Mouse (Mus musculus): ENCODE data around the gene Eme1. TPM values are rescaled to one million over a fixed set of nuclear protein-coding genes. Genes with fewer than 3 reads are reported as not detected.
"Not testable (repeated sequence)": the region's sequence is repeated elsewhere in the genome, so short reads cannot be mapped to it uniquely, and the experiment has no call there.

The Eme1 gene
- total RNA-seq (2015) (4.9 and 6.7 TPM in 2 replicates), total RNA-seq (2017) (20.2 and 28.4 TPM in 2 replicates)

GRCm38 (mm10) chr11:94653663-94654436 lies at the start of gene Eme1, which contains the start of gene Mrpl27:
Gene Eme1, minus strand, starts transcription at chr11:94653964.
Gene Mrpl27, plus strand, starts transcription at chr11:94653767.
- ATAC-seq (ENCODE audit: poor library complexity, severe bottlenecking): peak; percentile 98

DNA sequence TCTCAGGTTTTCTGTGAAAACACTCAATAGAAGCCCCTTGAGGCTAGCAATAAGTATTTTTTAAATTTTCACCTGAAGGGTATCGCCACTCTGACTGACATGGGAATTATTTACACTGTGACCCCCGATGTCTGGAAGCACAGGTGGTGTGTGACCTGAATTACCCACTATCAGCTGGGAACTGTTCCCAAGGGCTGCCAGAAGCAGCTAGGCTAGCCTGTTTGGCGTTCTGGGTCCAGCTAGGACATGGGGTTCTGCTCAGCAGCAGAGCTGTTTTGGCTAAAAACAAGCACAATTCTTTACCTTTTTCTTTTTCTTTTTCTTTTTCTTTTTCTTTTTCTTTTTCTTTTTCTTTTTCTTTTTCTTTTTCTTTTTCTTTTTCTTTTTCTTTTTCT lies 48.4 kb upstream of the Eme1 start:
- ATAC-seq (ENCODE audit: poor library complexity, severe bottlenecking): no peak

DNA sequence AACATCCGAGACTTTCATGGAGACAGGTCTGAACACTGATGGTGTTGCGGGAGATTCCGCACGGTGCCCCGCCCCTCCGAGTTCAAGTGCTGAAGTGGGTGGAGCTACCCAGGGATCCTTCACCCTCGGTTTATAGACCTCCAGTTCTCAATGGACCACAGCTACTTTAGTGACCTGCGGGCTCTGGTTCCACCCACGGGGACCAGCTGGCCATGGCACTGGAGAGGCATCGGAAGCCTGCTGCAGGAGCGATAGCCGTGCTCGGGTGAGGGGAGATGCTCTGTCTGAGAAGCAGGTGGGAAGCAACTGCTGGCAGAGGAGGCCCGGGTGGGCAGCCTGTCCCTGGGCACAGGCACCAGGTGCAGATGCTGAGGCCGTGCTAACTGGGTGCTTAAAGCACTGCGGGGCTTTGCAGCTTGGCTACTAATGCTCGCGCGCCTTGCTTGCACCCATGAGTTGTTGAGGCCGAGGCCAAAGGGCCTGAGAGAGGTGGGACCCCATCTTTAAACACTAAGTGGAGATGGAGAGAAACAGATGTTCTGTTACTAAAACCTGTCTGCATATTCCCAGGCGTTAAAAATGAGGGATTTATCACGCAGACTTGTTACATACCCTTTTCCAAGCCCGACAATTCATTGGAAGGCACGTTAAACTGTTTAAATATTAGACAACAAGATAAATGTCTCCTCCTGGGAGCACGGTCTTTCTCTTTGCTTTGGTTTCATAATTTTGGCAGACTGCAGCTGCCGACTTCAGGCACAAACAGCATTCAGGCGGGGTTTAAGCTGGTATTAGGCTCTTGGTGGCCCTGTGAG lies 47.8 kb upstream of the Eme1 start:
- ATAC-seq (ENCODE audit: poor library complexity, severe bottlenecking): no peak

- no peak for ATAC-seq (ENCODE audit: poor library complexity, severe bottlenecking)
Observed at GRCm38 (mm10) chr11:94699399-94699798, 45.6 kb upstream of the Eme1 start.

- ATAC-seq (ENCODE audit: poor library complexity, severe bottlenecking): 0 out of 2 replicates have a peak, but pooled peaks have one; percentile 18
Observed at GRCm38 (mm10) chr11:94697703-94698464, 44.1 kb upstream of the Eme1 start.

DNA sequence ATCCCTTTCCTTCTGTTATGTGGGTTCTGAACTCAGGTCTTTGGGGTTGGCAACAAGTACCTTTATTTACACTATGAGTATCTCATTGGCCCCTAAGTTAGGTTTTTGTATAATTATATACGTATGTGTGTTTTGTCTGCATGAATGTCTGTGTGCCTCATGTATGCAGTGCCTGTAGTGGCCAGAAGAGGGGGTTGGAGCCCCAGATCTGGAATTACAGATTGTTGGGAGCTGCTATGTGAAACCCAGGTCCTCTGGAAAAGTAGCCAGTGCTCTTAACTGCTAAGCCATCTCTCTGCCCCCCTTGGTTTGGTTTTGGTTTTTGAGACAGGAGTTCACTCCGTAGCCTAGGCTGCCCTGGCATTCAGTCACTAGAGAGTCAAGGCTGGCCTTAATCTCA lies 43.4 kb upstream of the Eme1 start:
- no peak for ATAC-seq (ENCODE audit: poor library complexity, severe bottlenecking)

DNA sequence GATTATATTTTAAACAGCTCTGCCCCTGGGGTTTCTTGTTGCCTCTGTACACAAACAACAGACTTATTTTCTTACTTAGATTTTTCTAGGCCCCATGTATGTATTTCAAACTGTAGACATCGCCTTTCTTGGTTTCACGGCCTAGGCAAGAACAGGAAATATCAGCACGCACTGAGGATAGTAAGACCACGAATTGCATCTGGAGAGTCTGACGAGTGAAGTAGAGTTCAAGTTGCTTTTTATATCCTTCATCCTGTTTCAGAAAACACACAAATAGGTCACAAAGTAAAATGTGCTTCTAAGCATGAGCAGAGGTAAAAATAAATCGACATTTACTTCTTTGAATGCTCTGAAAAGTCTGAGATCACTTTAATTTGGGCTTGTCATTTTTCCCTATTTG lies 41.7 kb upstream of the Eme1 start:
- ATAC-seq (ENCODE audit: poor library complexity, severe bottlenecking): no peak

DNA sequence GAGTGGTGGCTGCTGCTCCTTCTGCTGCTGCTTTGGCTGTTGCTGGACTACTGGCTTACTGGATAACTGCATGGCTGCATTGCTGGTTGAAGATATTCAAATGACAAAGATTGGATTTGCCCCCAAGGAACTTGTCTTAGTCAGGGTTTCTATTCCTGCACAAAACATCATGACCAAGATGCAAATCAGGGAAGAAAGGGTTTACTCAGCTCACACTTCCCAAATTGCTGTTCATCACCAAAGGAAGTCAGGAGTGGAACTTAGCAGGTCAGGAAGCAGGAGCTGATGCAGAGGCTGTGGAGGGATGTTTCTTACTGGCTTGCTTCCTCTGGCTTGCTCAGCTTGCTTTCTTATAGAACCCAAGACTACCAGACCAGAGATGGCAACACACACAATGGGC lies 38.7 kb upstream of the Eme1 start:
- ATAC-seq (ENCODE audit: poor library complexity, severe bottlenecking): not testable (repeated sequence)

GRCm38 (mm10) chr11:94687178-94687577 lies 33.4 kb upstream of the Eme1 start:
- peak; percentile 54 for ATAC-seq (ENCODE audit: poor library complexity, severe bottlenecking)

- no peak for ATAC-seq (ENCODE audit: poor library complexity, severe bottlenecking)
Observed at GRCm38 (mm10) chr11:94682427-94682826, 28.7 kb upstream of the Eme1 start.

DNA sequence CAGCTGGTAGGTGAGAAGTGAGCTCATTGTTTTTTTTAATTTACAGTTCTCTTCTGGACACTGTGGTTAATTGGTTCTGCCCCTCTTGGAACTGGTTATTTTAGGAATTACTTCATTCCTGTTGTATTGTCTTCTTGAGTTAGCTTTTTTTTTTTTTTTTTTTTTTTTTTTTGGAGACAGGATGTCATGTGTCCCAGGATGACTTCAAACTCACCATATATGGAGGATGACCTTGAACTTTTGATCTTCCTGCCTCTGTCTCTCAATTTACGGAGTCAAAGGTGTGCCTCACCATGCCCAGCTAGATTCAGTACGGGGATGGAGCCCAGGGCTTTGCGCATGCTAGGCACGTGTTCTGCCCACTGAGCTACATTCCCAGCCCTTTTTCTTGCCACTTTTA lies 27.9 kb upstream of the Eme1 start:
- ATAC-seq (ENCODE audit: poor library complexity, severe bottlenecking): no peak

- no peak for ATAC-seq (ENCODE audit: poor library complexity, severe bottlenecking)
Observed at GRCm38 (mm10) chr11:94680639-94681038, 26.9 kb upstream of the Eme1 start.

DNA sequence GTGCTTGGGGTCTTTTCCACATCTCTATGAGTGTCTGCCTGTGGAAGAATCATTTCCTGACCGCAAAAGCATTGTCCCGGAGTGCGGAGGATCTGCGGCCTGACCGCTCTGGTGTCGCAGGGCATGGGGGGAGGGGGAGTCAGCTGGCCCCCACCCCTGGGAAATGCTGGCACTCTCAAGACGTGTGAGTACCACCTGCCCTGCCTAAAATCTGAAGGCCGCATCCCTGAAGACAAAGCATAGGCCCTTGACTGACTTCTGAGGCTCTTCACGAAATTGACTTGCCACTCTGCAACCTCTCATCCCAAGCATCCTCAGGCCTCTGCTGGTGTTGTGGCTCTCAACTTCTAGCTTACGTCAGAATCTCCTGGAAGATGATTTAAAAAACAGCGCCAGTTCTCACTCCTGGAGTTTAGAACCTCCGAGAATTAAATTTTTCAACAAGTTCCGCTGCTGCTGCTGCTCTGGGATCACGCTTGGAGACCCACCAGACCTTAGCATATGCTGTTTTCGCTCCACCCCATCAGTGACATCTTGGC lies 23.9 kb upstream of the Eme1 start:
- peak; percentile 34; the same call in 1 of the 2 replicates for ATAC-seq (ENCODE audit: poor library complexity, severe bottlenecking)

GRCm38 (mm10) chr11:94676754-94677606 lies 23.2 kb upstream of the Eme1 start, which contains the start of gene Xylt2:
Gene Xylt2, minus strand, starts transcription at chr11:94677515.
- peak; percentile 98 for ATAC-seq (ENCODE audit: poor library complexity, severe bottlenecking)

DNA sequence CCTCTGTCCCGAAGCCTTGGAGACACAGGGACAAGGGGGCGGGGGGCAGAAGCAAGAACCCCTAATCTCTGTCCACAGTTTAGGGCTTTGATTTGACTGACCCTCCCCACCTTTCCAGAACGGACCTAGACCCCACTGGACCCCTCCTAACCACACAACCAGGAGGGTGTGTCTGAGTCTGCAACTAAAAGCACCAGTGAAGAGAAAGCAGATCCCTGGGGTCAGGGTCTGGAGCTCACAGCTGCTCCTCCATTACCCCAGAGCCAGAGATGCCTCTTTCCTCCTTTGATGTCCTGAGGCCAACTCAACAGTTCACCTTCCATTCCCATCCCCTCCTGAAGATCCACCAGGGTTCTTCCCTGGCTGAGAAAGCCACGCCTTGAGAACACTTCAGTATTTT lies 22.5 kb upstream of the Eme1 start:
- no peak for ATAC-seq (ENCODE audit: poor library complexity, severe bottlenecking)

DNA sequence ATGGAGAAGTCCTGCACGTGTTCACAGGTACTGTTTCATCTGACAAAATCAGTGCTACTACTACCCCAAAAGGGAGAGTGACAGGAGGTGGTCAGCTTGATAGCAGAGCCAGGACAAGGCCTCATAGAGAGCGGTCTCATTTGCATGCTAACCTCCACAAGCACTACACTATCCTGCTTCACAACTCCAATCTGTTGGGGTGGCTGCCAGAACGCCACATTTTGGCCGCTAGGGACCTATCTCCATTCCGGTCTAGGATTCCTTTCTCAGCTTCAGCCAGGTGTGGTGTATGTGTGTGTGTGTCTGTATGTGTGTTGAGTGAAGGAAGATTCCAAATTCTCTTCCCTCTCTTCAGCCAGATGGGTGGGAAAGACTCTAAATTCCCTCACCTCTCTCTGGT lies 21.7 kb upstream of the Eme1 start:
- ATAC-seq (ENCODE audit: poor library complexity, severe bottlenecking): no peak

DNA sequence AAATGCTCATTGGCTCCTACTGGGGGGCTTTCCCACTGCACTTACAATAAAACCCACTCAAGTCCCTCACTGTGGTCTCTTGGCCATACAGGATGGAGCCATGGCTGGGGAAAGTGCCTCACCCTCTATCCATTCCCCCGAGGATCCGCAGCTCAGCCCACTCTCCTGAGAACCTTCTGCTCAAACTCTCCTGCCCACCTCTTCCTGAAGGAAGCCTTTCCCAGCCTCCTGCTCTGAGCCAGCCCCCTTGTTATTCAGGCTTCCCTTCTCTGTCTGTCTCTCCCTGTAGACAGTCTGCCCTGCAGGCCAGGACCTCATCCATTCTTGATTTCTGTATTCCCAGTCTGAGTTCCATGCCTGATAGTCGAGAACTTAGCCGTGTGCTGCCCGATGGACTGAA lies 21.2 kb upstream of the Eme1 start:
- ATAC-seq (ENCODE audit: poor library complexity, severe bottlenecking): no peak

DNA sequence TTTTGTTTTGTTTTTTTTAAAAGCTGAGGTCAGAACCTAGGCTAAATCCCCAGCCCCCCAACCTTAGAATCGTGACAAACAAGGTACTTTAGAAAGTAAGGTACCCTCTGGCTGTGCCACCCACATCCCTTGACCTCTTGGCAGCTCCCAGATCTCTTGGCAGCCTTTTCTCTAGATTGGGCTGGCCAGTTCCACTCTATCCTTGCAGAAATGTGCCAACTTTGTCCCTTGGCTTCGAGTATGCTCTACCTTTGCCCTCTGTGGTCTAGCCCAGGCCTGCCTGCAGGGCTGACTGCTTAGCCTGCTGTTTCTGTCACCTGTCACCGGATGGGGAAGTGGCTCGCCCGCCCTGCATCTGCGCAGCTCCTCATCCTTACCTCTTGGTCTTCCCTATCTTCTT lies 11.5 kb upstream of the Eme1 start:
- ATAC-seq (ENCODE audit: poor library complexity, severe bottlenecking): no peak

DNA sequence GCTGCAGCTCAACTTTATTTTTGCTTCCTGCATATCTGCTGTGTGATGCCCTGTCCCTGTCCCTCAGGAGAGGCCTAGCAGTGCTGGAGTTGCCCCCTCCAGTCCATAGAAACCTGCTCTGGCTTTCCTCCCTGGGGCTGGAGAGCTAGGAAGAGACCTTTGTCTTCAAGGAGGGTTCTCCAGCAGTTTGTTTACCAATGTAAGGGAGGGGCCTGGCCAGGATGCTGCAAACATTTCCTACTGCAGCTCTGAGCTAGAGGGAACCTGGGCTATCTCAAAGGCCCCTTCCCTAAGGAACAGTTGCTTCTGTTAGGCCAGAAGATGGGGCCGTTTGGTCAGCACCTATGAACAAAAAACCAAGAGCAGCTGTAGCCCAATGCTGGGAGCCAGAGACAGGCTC lies 7.6 kb upstream of the Eme1 start:
- no peak for ATAC-seq (ENCODE audit: poor library complexity, severe bottlenecking)

DNA sequence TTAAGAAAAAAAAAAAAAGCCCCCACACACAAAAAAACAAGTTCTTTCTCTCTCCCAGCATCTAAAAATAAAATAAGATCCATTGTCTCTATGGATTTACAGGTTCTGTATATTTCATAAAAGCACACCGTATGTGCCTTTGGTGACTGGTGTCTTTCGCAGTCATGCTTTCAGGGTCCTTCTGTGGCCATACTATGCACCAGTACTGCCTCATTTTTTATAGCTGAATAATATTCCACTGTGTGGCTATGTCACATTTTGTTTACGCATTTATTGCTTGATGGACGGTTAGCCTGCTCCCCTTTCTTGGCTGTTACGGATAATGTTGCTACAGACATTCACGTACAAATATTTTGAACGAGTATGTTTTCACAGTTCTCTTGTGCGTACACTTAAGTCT lies 791 bp downstream of the Eme1 start:
- no peak for ATAC-seq (ENCODE audit: poor library complexity, severe bottlenecking)
